Mouse (Mus musculus) embryonic fibroblast, embryonic 13.5 days (primary cell): ENCODE results near the gene Bcs1l.

Experiments used
- CTCF ChIP-seq: IDR thresholded peaks from 2 replicates; pipeline ENCODE4 v1.5.1; 2011; ENCODE audit warnings: mild to moderate bottlenecking, control low read depth, low read length, moderate library complexity, borderline replicate concordance; ENCODE audit not compliant: insufficient read depth
- POLR2A ChIP-seq: IDR thresholded peaks from 2 replicates; pipeline ENCODE4 v1.6.1; 2011; ENCODE audit warnings: low read depth, mild to moderate bottlenecking, control low read depth, low read length, moderate library complexity

GRCm38 (mm10) chr1:74624183-74624582 is 36.1 kb downstream of the Bcs1l start:
- TF ChIP-seq POLR2A (no peak), CTCF (no peak)
